Mouse (Mus musculus): ENCODE results near the gene Zfp354b.

Zfp354b gene

GRCm38 (mm10) chr11:50931451-50931866, at the start of gene Zfp354b:
TSS of gene Zfp354b (minus strand) at chr11:50931633.
- DNase-seq (ENCODE audit: low spot score in 2 of 2), result peak; percentile 78 to 79

GRCm38 (mm10) chr11:50977216-50977615, 45.8 kb upstream of the Zfp354b start:
- DNase-seq (ENCODE audit: low spot score in 2 of 2), result no peak

- DNase-seq (ENCODE audit: low spot score in 2 of 2), result no peak
These were observed 34.8 kb upstream of the Zfp354b start, which contains the start of gene Olfr1378 for GRCm38 (mm10) chr11:50966230-50966629. TSS of gene Olfr1378 (plus strand) at chr11:50966530.

DNA sequence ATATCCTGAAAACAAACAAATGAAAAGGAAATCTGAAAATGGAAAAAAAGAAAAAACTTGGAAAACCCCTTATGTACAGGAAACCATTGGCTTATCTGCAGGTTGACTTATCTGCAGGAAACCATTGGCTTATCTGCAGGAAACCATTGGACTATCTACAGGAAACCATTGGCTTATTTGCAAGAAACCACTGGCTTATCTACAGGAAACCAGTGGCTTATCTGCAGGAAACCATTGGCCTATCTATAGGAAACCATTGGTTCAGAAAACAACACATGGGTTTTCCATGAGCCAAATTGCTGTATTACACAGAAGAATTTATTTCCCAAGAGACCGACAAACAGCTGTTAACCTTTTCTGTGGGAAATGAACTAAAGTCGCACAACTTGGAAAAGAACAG, 33.5 kb upstream of the Zfp354b start:
- DNase-seq (ENCODE audit: low spot score in 2 of 2), result no peak

GRCm38 (mm10) chr11:50953665-50954064, 22.2 kb upstream of the Zfp354b start, which contains the start of gene Prop1:
TSS of gene Prop1 (minus strand) at chr11:50953765.
- no peak for DNase-seq (ENCODE audit: low spot score in 2 of 2)

DNA sequence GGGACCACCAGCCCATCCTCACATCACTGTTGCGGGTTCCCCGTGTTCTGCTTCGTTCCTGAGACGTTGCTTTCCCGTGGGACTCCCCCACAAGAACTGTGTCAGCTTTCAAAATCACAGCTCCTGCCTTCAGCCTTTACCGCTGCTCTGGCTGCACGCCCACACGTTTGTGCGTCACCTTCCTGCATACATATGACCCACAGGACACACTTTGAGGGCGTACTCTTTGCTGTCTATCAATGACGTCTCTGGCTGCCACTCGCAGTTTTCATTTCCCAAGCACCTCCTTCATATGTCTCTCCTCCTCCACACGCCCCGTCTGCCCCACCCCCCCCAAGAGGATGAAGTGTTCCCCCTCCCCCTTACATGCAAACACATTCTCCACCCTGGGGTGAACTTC, 20.9 kb upstream of the Zfp354b start:
- DNase-seq (ENCODE audit: low spot score in 2 of 2), result peak in 1 of 2 experiments; percentile 11

GRCm38 (mm10) chr11:50943506-50943905, 12.1 kb upstream of the Zfp354b start, which contains the start of gene 4933414I15Rik:
TSS of gene 4933414I15Rik (minus strand) at chr11:50943765.
- DNase-seq (ENCODE audit: low spot score in 2 of 2), result no peak

DNA sequence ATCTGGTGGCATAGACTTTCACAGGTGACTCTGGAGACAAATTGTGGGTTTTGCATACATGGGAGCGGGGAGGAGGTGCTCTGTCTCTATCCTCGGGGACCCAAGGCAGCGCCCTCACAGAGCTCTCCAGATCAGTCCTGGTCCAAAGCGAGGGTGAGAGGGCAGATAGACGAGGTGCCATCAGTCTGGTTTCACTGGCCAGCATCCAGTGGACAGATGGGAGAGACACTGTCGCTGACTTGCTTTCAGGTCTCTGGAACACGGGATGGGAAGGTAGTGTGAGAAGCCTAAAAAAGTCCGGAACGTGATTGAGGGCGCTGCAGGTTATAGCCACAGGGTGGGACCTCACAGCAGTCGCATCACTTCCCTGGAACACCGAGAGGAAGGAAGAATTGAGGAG, 11.0 kb upstream of the Zfp354b start:
- DNase-seq (ENCODE audit: low spot score in 2 of 2), result no peak

GRCm38 (mm10) chr11:50939621-50940366, 8.4 kb upstream of the Zfp354b start:
- DNase-seq (ENCODE audit: low spot score in 2 of 2), result no peak

- DNase-seq (ENCODE audit: low spot score in 2 of 2), result no peak
These were observed 7.0 kb upstream of the Zfp354b start for GRCm38 (mm10) chr11:50938435-50938834.

GRCm38 (mm10) chr11:50932040-50932439, 607 bp upstream of the Zfp354b start:
- DNase-seq (ENCODE audit: low spot score in 2 of 2), result no peak

DNA sequence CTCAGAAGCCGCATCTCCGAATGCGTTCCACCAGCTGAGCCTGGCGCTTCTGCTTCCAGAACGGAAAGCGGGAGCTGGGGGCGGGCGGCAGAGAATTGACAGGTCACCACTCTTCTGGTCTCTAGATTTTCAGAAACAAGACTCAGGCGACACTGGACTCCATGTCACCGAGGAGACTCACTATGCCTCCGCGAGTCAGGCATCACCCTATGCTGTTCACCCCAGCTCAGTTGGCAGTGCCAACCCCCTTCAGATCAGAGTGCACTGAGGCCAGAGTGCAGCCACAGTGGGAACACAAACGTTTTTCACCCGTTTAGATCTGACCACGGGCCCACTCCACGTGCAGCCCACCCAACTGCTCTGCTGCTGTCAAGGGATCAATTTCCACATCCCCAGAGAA, 412 bp downstream of the Zfp354b start:
- no peak for DNase-seq (ENCODE audit: low spot score in 2 of 2)

- no peak for DNase-seq (ENCODE audit: low spot score in 2 of 2)
These were observed 891 bp downstream of the Zfp354b start for GRCm38 (mm10) chr11:50930469-50931014.

GRCm38 (mm10) chr11:50915671-50916320, 15.6 kb downstream of the Zfp354b start, which contains the start of gene Zfp2:
TSS of gene Zfp2 (minus strand) at chr11:50916165.
- peak; percentile 89 to 90 for DNase-seq (ENCODE audit: low spot score in 2 of 2)

DNA sequence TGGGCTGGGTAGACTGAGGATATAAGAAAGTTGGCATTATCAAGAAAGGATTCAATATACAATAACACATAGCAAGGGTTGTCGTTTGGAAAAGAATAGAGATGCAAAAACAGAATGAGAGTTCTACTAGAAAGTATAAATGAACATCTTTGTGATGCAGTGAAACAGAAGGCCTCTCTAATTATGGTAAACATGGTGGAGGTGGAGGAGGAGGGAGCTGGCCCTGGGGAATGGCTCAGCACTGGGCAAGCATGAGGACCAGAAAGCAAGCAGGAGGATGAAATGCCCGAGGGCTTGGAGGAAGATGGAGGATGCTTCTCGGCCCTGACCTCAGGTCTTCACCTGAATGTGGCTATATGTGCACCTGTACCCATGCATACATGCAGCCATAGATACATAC, 17.0 kb downstream of the Zfp354b start:
- no peak for DNase-seq (ENCODE audit: low spot score in 2 of 2)

DNA sequence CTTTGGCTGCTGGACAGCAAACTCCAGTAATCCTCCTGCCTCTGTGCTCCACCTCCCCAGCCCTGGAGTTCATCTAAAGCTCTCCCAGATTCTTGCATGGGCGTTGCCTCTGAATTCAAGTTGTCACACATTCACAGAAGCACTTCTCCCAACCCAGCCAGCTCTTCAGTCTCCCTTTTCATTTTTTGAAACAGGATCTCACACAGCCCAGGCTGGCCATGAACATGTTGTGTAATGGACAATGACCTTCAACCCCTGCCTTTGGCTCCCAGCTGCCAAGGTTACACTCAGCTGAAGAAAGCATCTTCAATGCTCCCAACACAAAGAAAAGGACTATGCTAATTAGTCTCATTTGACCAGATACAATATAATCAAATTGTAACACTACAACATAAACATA, 18.1 kb downstream of the Zfp354b start:
- DNase-seq (ENCODE audit: low spot score in 2 of 2), result no peak

DNA sequence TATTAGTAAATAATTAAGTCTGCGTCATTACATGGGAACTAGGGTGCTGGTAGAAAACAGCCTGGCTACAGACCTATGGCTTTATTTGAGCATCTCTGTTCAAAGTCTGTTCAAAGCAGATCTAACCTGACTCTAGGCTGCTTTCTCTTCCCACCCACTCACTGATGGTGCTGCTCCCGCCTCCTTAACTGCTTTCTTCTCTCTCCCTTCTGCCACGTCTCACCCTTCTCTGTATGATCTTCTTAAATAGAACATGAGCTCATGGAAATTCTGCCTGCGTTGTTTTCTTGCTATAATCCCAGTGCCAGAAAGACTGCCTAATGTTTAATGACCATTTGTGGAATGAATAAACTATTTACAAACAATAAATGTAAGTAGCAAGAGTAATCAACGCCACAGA, 23.3 kb downstream of the Zfp354b start:
- DNase-seq (ENCODE audit: low spot score in 2 of 2), result no peak

DNA sequence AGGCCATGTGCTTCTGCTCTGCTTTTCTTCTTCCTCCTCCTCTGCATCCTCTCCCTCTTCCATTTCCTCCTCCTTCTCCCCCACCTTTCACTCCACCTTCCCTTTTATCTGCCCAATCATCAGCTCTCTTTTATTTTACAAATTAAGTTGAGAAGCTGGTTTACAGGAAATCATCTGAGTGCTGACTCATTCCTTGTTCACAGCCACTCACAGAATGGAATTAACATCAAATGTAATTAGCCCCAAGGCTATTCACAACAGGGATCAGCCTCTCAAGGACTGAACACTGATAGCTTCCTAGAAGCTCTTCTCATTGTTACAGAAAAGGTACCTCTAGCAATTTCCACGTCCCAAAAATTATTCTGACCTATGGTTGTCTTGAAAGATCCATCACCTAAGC, 34.1 kb downstream of the Zfp354b start:
- no peak for DNase-seq (ENCODE audit: low spot score in 2 of 2)

- DNase-seq (ENCODE audit: low spot score in 2 of 2), result no peak
These were observed 39.0 kb downstream of the Zfp354b start for GRCm38 (mm10) chr11:50892441-50892840.

GRCm38 (mm10) chr11:50887390-50888128, 43.9 kb downstream of the Zfp354b start, which contains the start of gene Zfp454:
TSS of gene Zfp454 (minus strand) at chr11:50887651.
- peak; percentile 88 to 91 for DNase-seq (ENCODE audit: low spot score in 2 of 2)

DNA sequence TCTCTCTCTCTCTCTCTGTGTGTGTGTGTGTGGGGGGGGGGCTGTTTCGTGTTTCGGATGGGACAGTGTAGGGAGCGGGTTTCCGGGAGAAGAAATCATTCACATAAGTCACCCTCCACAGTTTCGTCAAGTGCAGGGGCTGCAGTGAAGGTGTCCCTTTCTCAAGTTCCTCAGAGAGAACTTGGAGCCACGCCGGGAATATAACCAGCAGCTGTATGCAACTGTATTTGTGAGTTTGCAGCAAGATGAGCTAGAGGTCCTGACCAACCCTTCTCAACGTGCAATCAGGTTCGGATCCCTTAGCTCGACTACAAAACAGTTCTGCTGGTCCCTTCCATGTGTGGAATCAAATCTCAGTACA, 44.5 kb downstream of the Zfp354b start:
- DNase-seq (ENCODE audit: low spot score in 2 of 2), result no peak

Measured in frontal cortex, postnatal 14 days (tissue).